Mouse (Mus musculus) lung, postnatal 0 days (tissue): ENCODE measurements around the gene Psap. TPM values are rescaled to one million over a fixed set of nuclear protein-coding genes. Genes with fewer than 3 reads are reported as not detected.

ENCODE experiments used
- ATAC-seq: fragments of 200-750 bp; cut with Nextera tagmentation; 2 replicates; pipeline ENCODE4 v1.8.0; 2017; ENCODE audit warnings: moderate library complexity
- DNase-seq: peaks from one replicate; pipeline ENCODE4 v3.0.0-alpha.2; 2016; ENCODE audit warnings: low spot score
- H3K27ac ChIP-seq: fragments of 300-500 bp; sonication (generic); 2 replicates; pipeline ENCODE4 v1.5.1; 2014; ENCODE audit warnings: antibody characterized with exemption, mild to moderate bottlenecking, low read length, mixed read lengths
- H3K27me3 ChIP-seq: fragments of 300-500 bp; sonication (generic); replicated peaks from 2 replicates; pipeline ENCODE4 v1.6.1; 2014; ENCODE audit warnings: low read length, mixed read lengths; ENCODE audit not compliant: insufficient read depth
- H3K36me3 ChIP-seq: fragments of 300-500 bp; sonication (generic); 2 replicates; pipeline ENCODE4 v1.6.1; 2014; ENCODE audit warnings: low read length, mixed read lengths; ENCODE audit not compliant: insufficient read depth
- H3K4me1 ChIP-seq: fragments of 300-500 bp; sonication (generic); 2 replicates; pipeline ENCODE4 v1.6.1; 2014; ENCODE audit warnings: antibody characterized with exemption, low read depth, low read length, mixed read lengths; ENCODE audit not compliant: insufficient read depth
- H3K4me2 ChIP-seq: fragments of 300-500 bp; sonication (generic); replicated peaks from 2 replicates; pipeline ENCODE4 v1.6.1; 2014; ENCODE audit warnings: low read depth, mild to moderate bottlenecking, low read length, moderate library complexity, mixed read lengths
- H3K4me3 ChIP-seq: fragments of 300-500 bp; sonication (generic); 2 replicates; pipeline ENCODE4 v1.5.1; 2014; ENCODE audit warnings: low read depth, low read length
- H3K9ac ChIP-seq: fragments of 300-500 bp; sonication (generic); replicated peaks from 2 replicates; pipeline ENCODE4 v1.6.1; 2014; ENCODE audit warnings: low read depth, mild to moderate bottlenecking
- H3K9me3 ChIP-seq: fragments of 300-500 bp; sonication (generic); 2 replicates; pipeline ENCODE4 v1.6.1; 2016; ENCODE audit warnings: low read length, mixed read lengths
- CTCF ChIP-seq: IDR thresholded peaks from 2 replicates; pipeline ENCODE4 v1.5.1; 2016; ENCODE audit warnings: antibody characterized with exemption, mild to moderate bottlenecking
- EP300 ChIP-seq: IDR thresholded peaks from 2 replicates; pipeline ENCODE4 v1.6.1; 2016; ENCODE audit warnings: antibody characterized with exemption, mild to moderate bottlenecking, control low read depth
- WGBS: fragments of 180-500 bp; shearing (Covaris S2); extraction: QIAGEN DNeasy Blood & Tissue Kit; methylation state at CpG from one replicate; pipeline ENCODE4 v1.1.7; 2014; 5-methylcytosine and 5-hydroxymethylcytosine counted together
- polyA plus RNA-seq: library from polyadenylated mRNA; unstranded; fragments of >200 nt; fragmentation: Nextera tagmentation; extraction: Ambion mirVana; gene quantifications from 2 replicates; pipeline ENCODE4 v1.2.1, GENCODE M21; 2015

Gene Psap
- polyA plus RNA-seq, 1 experiment from 2014 or later, result 120 TPM

DNA sequence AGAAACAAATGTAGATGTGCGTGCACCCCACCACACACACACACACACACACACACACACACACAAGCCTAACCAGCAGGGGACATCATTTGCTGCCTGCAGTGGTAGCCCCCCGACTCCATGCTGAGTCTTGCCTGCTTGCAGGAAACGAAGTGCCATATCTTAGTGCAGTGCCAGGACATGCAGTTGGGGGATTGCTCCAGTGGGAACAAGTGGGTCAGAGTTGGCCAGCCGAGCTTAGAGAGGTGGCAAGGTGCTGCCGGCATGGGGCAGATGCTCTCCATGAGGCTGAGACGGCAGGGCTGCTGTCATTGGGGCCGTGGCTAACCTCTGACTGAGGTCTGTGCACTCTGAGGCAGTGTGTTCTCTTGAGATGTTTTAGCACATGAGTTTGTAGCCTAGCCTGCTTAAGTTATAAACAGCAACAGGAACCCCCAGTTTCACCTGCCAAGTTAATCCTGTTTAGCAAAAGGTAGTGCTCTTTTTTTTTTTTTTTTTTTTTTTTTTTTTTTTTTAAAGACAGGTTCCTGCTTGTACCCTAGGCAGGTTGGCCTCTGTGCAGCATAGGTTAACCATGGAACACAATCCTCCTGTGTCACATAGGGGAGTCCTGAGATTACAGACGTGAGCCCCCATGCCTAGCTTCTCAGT lies 2.0 kb downstream of the Psap start:
- DNase-seq (no peak), ATAC-seq (no peak)
- no peaks in the 10 kb centered on the region for H3K9me3 ChIP-seq
- 80% methylated on average over 8 of the region's 8 CpGs for WGBS
- H3K36me3 ChIP-seq, result no peaks in the 10 kb centered on the region
- TF ChIP-seq EP300, result no peak
- no peak for TF ChIP-seq CTCF
- H3K27ac ChIP-seq, result no peak overlapping the region
- peak overlapping the region; percentile 93; the same call in 1 of the 2 replicates for H3K4me2 ChIP-seq
- H3K9ac ChIP-seq, result no peak overlapping the region
- H3K4me1 ChIP-seq, result peaks cover 7% of the 10 kb centered on the region; the same call in 1 of the 2 replicates
- H3K4me3 ChIP-seq, result no peak overlapping the region
- no peaks in the 10 kb centered on the region for H3K27me3 ChIP-seq

DNA sequence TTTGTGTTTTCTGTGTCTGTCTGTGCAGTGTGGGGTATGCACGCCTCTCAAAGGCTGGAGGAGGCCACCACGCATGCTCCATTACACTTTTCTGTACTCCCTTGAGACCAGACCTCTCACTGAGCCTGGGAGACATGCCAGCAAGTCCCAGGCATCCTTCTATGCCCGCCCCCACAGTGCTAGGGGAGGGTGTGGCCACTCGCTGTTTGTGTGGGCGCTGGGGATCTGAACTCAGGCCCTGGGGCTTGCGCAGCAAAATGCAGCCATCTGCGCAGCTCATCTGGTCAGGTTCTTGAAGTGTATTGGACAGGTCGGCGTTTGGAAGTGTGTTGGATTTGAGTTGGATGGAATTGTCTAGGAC lies 2.5 kb downstream of the Psap start:
- Histone ChIP-seq H3K9me3 (no peaks in the 10 kb centered on the region), H3K36me3 (no peaks in the 10 kb centered on the region), H3K27me3 (no peaks in the 10 kb centered on the region), H3K4me2 (no peak overlapping the region), H3K4me3 (no peak overlapping the region), H3K9ac (no peak overlapping the region), H3K4me1 (peaks cover 7% of the 10 kb centered on the region; the same call in 1 of the 2 replicates), H3K27ac (no peak overlapping the region)
- TF ChIP-seq EP300, result no peak
- no peak for TF ChIP-seq CTCF
- DNase-seq, result no peak
- no peak for ATAC-seq
- WGBS, result 86% methylated on average over 9 of the region's 9 CpGs

DNA sequence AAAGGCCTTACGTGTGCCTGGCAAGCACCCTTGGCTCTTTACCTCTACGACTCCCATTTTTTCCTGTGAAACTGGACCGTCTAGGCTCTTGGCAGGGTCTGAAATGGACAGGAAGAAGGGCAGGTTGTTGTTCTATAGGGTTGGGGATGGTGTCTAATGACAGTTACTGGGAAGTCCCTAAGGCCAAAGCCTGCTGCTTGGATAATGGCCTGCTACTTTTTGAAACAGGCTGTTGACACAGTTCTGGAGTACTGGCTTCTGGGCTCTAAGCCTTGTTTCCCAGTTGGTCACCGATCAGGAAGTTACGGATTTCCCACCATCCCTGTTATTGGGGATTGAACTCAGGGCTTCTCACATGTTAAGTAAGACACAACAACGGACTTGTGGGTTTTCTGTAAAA lies 2.9 kb downstream of the Psap start:
- H3K4me3 ChIP-seq, result no peak overlapping the region
- H3K27me3 ChIP-seq, result no peaks in the 10 kb centered on the region
- peaks cover 12% of the 10 kb centered on the region; the same call in 1 of the 2 replicates for H3K4me1 ChIP-seq
- no peaks in the 10 kb centered on the region for H3K9me3 ChIP-seq
- no peak overlapping the region for H3K4me2 ChIP-seq
- H3K27ac ChIP-seq, result no peak overlapping the region
- no peak overlapping the region for H3K9ac ChIP-seq
- no peaks in the 10 kb centered on the region for H3K36me3 ChIP-seq
- DNase-seq, result no peak
- TF ChIP-seq CTCF (no peak), EP300 (no peak)
- 76% methylated on average over 6 of the region's 6 CpGs for WGBS
- ATAC-seq, result no peak

DNA sequence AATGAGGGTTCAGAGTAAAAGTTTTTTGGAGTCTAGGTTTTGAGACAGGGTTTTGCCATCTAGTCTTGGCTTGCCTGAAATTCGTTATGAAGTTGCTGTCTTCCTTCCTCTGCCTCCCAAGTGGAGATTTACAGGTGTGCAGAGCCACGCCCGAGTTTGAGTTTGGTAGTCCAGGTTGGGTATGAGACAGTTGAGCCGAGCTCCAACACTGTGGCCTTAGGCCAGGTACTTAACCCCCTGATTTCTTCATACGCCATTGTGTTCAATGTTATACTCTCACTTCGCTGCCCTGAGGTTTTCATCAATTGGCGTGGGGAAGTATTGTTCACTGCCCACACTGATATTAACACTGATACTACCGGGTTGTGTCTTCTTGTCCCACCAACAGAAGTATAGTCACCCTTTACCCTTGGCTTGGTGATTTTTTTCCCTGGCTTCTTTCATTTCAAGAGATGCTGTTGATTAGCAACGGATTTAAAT lies 4.2 kb downstream of the Psap start:
- 82% methylated on average over 9 of the region's 9 CpGs for WGBS
- Histone ChIP-seq H3K4me1 (peaks cover 14% of the 10 kb centered on the region; the same call in 1 of the 2 replicates), H3K9me3 (no peaks in the 10 kb centered on the region), H3K4me2 (no peak overlapping the region), H3K9ac (no peak overlapping the region), H3K27me3 (no peaks in the 10 kb centered on the region), H3K27ac (0 out of 2 replicates have a peak overlapping the region, but pooled peaks have one; percentile 28), H3K36me3 (no peaks in the 10 kb centered on the region), H3K4me3 (no peak overlapping the region)
- TF ChIP-seq EP300 (no peak), CTCF (no peak)
- no peak for DNase-seq
- no peak for ATAC-seq

DNA sequence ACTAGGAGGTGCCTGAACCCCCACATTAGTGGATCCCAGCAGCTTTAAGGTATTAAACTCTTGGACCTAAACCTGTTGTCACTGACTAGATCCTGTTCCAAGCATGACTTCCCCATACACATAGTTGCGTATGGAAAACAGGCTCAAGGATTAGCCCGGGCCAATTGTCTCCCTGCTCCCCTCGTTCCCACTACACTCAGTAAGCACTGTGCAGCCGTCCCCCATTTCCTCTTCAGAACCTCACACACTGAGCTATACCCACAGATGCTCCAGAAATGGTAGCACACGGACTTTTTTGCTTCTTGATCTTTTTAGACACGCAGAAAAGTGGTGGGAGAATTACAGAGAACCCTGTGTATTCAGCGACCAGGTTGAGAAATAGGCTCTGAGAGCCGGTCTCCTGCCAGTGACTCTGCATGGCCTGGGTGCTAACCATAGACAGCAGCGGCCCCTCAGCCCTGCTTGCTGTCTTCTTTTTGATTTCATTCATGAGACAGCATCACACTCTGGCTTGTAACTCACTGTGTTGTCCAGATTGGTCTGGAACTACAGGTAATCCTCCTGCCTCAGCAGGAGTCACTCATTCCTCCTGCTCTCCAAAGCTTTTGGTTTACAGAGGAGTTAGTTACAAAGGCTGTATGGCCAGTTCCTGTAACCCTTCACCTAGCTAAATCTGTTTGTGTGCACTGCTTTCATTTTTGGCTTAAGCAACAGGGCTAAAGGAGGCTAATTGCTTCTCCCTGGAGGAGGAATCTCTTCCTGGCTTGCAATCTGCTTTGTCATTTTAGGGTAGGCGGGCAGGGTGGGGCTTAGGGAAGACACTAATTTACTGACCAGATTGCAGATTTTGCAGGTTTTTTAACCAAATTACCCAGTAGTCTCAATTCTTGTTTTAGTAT lies 4.9 kb downstream of the Psap start:
- Histone ChIP-seq H3K27ac (peak overlapping the region; percentile 28; the same call in 1 of the 2 replicates), H3K9ac (no peak overlapping the region), H3K36me3 (no peaks in the 10 kb centered on the region), H3K9me3 (no peaks in the 10 kb centered on the region), H3K4me2 (no peak overlapping the region), H3K4me1 (peaks cover 14% of the 10 kb centered on the region; the same call in 1 of the 2 replicates), H3K4me3 (no peak overlapping the region), H3K27me3 (no peaks in the 10 kb centered on the region)
- no peak for ATAC-seq
- TF ChIP-seq CTCF (no peak), EP300 (no peak)
- 79% methylated on average over 10 of the region's 10 CpGs for WGBS
- peak; percentile 51 for DNase-seq

DNA sequence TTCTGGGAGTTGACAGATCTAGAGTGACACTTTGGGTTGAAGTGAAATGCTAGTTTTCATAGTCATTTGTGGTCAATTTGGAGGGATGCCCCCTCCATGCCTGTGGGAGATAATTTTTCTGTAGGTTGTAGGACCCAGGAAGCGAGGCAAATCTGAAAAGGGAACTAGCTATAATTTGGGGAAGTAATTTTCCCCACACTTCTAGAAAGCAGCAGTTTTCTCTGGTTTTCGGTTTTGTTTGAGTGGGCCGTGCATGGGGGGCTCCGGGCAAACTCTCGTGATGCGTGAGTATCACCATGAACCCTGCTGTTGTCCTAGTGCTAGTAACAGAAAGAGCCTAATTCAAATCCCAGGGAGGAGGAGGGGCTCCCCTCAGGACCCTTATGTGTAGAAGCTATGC lies 6.8 kb downstream of the Psap start:
- H3K9ac ChIP-seq, result no peak overlapping the region
- H3K4me3 ChIP-seq, result no peak overlapping the region
- ATAC-seq, result no peak
- no peaks in the 10 kb centered on the region for H3K36me3 ChIP-seq
- no peak overlapping the region for H3K4me2 ChIP-seq
- H3K4me1 ChIP-seq, result peaks cover 7% of the 10 kb centered on the region; the same call in 1 of the 2 replicates
- WGBS, result 85% methylated on average over 6 of the region's 6 CpGs
- DNase-seq, result no peak
- TF ChIP-seq EP300 (no peak), CTCF (no peak)
- H3K9me3 ChIP-seq, result no peaks in the 10 kb centered on the region
- H3K27ac ChIP-seq, result no peak overlapping the region
- no peaks in the 10 kb centered on the region for H3K27me3 ChIP-seq
